Mouse (Mus musculus): ENCODE results near the gene Sergef. TPM values are rescaled to one million over a fixed set of nuclear protein-coding genes. Genes with fewer than 3 reads are reported as not detected.

Gene Sergef
- total and polyA plus RNA-seq, 2 experiments from 2014 or later = 7.5 to 7.9 TPM

DNA sequence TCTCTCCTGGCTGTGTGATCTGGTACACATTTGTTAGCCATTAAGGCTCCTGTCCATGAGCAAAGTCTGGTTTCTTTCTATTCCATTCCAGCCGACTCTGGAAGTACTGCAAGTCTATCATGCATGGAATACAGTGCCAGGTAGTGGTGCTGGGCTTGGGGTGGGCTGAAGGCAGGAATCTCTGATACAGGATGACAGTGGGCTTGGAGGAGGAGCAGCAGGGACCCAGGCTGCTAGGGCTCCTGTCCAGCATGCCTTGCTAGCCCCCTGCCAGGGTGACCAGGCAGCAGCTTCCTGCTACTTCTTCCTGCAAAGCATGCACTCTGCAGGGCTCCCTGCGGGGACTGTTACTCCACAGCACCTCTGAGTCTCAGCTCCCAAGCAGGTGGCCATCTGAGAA is 128.8 kb downstream of the Sergef start:
- Histone ChIP-seq H3K4me1 (ENCODE audit: control insufficient read depth, insufficient read depth) (no peaks in the 10 kb centered on the region), H3K36me3 (replicated peaks; ENCODE audit: control insufficient read depth, insufficient read depth, low read length) (no peaks in the 10 kb centered on the region), H3K27me3 (ENCODE audit: control insufficient read depth, insufficient read depth, low read length) (no peaks in the 10 kb centered on the region), H3K9me3 (replicated peaks; ENCODE audit: control insufficient read depth, low read length) (no peaks in the 10 kb centered on the region), H3K9ac (replicated peaks; ENCODE audit: low read depth, low read length) (no peak overlapping the region), H3K27ac (ENCODE audit: low read depth) (no peak overlapping the region), H3K4me2 (ENCODE audit: low read depth, low read length) (no peak overlapping the region), H3K4me3 (ENCODE audit: low read depth, low read length) (no peak overlapping the region)
- TF ChIP-seq CTCF (IDR thresholded peaks at IDR 0.05; ENCODE audit: low read depth) (no peak), EP300 (IDR thresholded peaks at IDR 0.05; ENCODE audit: low read depth) (no peak)
- WGBS = 50% methylated on average over 2 of the region's 2 CpGs
- DNase-seq (ENCODE audit: low spot score) (no peak), ATAC-seq (ENCODE audit: insufficient read depth, low read depth) (no peak)

DNA sequence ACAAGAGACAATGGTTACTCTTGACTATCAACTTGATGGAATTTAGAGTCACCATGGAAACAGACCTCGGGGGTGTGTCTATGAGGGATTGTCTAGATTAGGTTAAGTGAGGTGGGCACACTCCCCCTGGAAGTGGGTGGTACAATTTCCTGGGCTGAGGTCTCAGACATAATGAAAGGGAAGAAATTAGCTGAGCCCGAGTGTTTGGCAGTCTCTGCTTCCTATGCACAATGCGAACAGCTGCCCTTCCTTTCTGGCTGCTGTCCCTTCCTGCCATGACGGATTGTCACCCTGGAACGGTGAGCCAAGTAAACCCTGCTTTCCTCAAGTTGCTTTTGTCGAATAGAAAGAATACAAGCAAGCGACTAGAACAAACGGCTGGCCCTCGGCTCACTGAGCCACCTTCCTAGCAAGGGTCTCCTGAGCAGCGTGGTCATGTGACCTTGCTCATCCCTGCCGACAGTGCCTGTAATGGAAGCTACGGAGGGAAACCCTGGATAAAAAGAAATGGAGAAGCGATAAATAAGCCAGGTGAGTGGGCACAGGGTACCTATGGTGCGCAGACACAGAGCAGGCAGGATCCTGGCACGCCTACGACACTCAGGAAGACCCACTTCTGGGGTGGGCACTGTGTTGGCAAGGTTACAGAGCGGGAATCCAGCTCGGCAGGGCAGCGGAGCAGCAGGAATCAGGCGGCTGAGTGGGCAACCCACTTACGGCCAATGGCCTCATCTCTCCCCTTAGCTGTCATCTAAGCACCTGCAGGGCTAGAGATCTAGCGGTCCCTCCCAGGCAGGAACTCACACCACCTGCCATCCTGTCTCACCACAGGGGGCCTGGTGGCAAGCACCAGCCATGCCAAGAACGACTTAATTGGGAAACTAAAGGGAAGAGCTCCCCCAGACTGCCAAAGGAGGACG is 130.0 kb downstream of the Sergef start:
- Histone ChIP-seq H3K9ac (replicated peaks; ENCODE audit: low read depth, low read length) (no peak overlapping the region), H3K36me3 (replicated peaks; ENCODE audit: control insufficient read depth, insufficient read depth, low read length) (no peaks in the 10 kb centered on the region), H3K4me3 (ENCODE audit: low read depth, low read length) (no peak overlapping the region), H3K4me1 (ENCODE audit: control insufficient read depth, insufficient read depth) (no peaks in the 10 kb centered on the region), H3K27ac (ENCODE audit: low read depth) (no peak overlapping the region), H3K9me3 (replicated peaks; ENCODE audit: control insufficient read depth, low read length) (no peaks in the 10 kb centered on the region), H3K4me2 (ENCODE audit: low read depth, low read length) (no peak overlapping the region), H3K27me3 (ENCODE audit: control insufficient read depth, insufficient read depth, low read length) (no peaks in the 10 kb centered on the region)
- TF ChIP-seq CTCF (IDR thresholded peaks at IDR 0.05; ENCODE audit: low read depth) (no peak), EP300 (IDR thresholded peaks at IDR 0.05; ENCODE audit: low read depth) (no peak)
- DNase-seq (ENCODE audit: low spot score) (no peak), ATAC-seq (ENCODE audit: insufficient read depth, low read depth) (no peak)
- WGBS = 64% methylated on average over 24 of the region's 24 CpGs

DNA sequence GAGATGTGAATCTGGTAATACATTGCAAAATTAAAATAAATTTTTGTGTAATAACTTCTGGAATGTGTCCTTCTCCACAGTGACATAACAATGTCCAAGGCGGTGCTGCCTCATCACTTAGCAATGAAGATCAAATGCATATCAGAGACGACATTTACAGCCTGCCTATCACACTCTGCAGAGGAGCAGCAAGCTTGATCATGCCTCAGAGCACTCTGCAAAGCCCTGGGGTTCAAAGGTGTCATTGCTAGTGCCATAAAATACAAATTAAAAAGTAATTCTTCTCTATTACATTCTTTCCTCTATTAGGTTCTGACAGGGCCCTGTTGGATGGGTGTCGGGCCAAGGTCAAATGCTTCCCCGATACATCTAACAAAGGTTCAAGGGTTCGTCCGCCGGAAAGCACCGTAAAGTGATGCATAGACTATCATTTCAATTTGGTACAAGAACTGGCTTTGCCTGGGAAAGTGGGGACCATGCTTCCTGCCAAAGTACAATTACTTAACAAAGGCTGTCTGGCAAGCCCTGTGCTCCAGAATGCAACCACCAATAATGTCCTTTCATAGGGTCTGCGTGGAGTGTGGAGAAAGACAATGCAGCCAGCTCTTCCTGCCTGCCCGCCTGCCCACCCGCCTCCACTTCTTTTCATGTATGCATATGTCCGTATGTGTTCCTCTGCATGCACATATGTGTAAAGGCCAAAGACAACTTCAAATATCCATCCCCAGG is 130.9 kb downstream of the Sergef start:
- Histone ChIP-seq H3K27me3 (ENCODE audit: control insufficient read depth, insufficient read depth, low read length) (no peaks in the 10 kb centered on the region), H3K36me3 (replicated peaks; ENCODE audit: control insufficient read depth, insufficient read depth, low read length) (no peaks in the 10 kb centered on the region), H3K4me2 (ENCODE audit: low read depth, low read length) (no peak overlapping the region), H3K4me3 (ENCODE audit: low read depth, low read length) (no peak overlapping the region), H3K27ac (ENCODE audit: low read depth) (no peak overlapping the region), H3K4me1 (ENCODE audit: control insufficient read depth, insufficient read depth) (no peaks in the 10 kb centered on the region), H3K9me3 (replicated peaks; ENCODE audit: control insufficient read depth, low read length) (no peaks in the 10 kb centered on the region), H3K9ac (replicated peaks; ENCODE audit: low read depth, low read length) (no peak overlapping the region)
- ATAC-seq (ENCODE audit: insufficient read depth, low read depth) (no peak), DNase-seq (ENCODE audit: low spot score) (no peak)
- 79% methylated on average over 12 of the region's 12 CpGs for WGBS
- TF ChIP-seq CTCF (IDR thresholded peaks at IDR 0.05; ENCODE audit: low read depth) = no peak
- TF ChIP-seq EP300 (IDR thresholded peaks at IDR 0.05; ENCODE audit: low read depth) = no peak

DNA sequence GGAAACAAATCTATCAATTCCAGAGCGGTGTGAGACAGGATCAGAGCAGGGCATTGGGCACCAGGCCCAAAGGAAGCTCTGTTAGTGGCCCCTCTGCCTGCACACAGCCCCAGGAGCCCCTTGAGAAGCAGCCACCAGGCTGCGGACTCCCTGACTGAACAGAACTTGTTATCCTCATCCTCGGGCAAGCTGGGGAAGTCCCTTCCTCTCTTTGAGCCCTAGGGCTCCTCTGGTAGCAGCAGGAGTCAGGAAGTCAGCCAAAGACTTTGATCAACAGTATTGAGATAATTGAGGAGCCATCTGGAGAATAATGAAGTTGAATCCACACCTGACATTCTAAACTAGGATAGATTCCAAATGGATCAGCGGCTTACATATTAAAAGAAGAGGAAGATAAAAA is 135.4 kb downstream of the Sergef start:
- H3K4me2 ChIP-seq (ENCODE audit: low read depth, low read length) = no peak overlapping the region
- no peaks in the 10 kb centered on the region for H3K36me3 ChIP-seq (replicated peaks; ENCODE audit: control insufficient read depth, insufficient read depth, low read length)
- H3K27ac ChIP-seq (ENCODE audit: low read depth) = no peak overlapping the region
- no peak for ATAC-seq (ENCODE audit: insufficient read depth, low read depth)
- H3K4me1 ChIP-seq (ENCODE audit: control insufficient read depth, insufficient read depth) = no peaks in the 10 kb centered on the region
- H3K27me3 ChIP-seq (ENCODE audit: control insufficient read depth, insufficient read depth, low read length) = no peaks in the 10 kb centered on the region
- H3K9ac ChIP-seq (replicated peaks; ENCODE audit: low read depth, low read length) = no peak overlapping the region
- 45% methylated on average over 4 of the region's 4 CpGs for WGBS
- no peak for DNase-seq (ENCODE audit: low spot score)
- H3K9me3 ChIP-seq (replicated peaks; ENCODE audit: control insufficient read depth, low read length) = no peaks in the 10 kb centered on the region
- no peak overlapping the region for H3K4me3 ChIP-seq (ENCODE audit: low read depth, low read length)
- TF ChIP-seq EP300 (IDR thresholded peaks at IDR 0.05; ENCODE audit: low read depth) (no peak), CTCF (IDR thresholded peaks at IDR 0.05; ENCODE audit: low read depth) (no peak)

DNA sequence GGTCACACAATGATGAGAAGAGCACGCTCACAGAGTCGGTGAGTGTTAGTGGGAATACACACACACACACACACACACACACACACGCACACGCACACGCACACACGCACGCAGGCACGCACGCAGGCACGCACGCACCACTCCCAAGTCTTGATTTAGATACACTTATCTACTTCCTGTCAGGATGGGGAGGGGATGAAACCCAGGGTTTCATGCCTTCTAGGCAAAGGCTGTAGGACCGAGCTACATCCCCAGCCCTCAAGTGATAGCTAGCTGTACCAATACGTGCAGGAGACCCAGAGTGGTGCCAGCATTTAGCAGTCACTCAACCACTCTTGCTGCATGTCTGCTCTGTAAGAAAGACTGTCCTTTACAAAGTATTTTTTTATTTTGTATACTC is 137.0 kb downstream of the Sergef start:
- no peak for ATAC-seq (ENCODE audit: insufficient read depth, low read depth)
- no peak for DNase-seq (ENCODE audit: low spot score)
- TF ChIP-seq EP300 (IDR thresholded peaks at IDR 0.05; ENCODE audit: low read depth) (no peak), CTCF (IDR thresholded peaks at IDR 0.05; ENCODE audit: low read depth) (no peak)
- no peaks in the 10 kb centered on the region for H3K36me3 ChIP-seq (replicated peaks; ENCODE audit: control insufficient read depth, insufficient read depth, low read length)
- no peak overlapping the region for H3K27ac ChIP-seq (ENCODE audit: low read depth)
- no peaks in the 10 kb centered on the region for H3K27me3 ChIP-seq (ENCODE audit: control insufficient read depth, insufficient read depth, low read length)
- no peak overlapping the region for H3K4me2 ChIP-seq (ENCODE audit: low read depth, low read length)
- H3K9me3 ChIP-seq (replicated peaks; ENCODE audit: control insufficient read depth, low read length) = no peaks in the 10 kb centered on the region
- H3K4me1 ChIP-seq (ENCODE audit: control insufficient read depth, insufficient read depth) = no peaks in the 10 kb centered on the region
- 52% methylated on average over 13 of the region's 13 CpGs for WGBS
- H3K9ac ChIP-seq (replicated peaks; ENCODE audit: low read depth, low read length) = no peak overlapping the region
- H3K4me3 ChIP-seq (ENCODE audit: low read depth, low read length) = no peak overlapping the region
